Mouse (Mus musculus): ENCODE results near the gene Sc5d.

- no peak for TF ChIP-seq CTCF (IDR thresholded peaks at IDR 0.05; ENCODE audit: insufficient read depth, low read length)
- no peak for TF ChIP-seq POLR2A (IDR thresholded peaks at IDR 0.05; ENCODE audit: borderline replicate concordance, extremely low read depth, low read depth, low read length)
Measured at GRCm38 (mm10) chr9:42293051-42293450, 29.0 kb upstream of the Sc5d start.

Data from lung, adult 2 months (tissue).